Mouse (Mus musculus): ENCODE data around the gene Kxd1. TPM values are rescaled to one million over a fixed set of nuclear protein-coding genes. Genes with fewer than 3 reads are reported as not detected.
A peak's percentile ranks its signal among the peaks of the same experiment; 100 is the strongest.

Gene Kxd1
- polyA plus RNA-seq, 1 experiment from 2014 or later: 47.0 TPM

DNA sequence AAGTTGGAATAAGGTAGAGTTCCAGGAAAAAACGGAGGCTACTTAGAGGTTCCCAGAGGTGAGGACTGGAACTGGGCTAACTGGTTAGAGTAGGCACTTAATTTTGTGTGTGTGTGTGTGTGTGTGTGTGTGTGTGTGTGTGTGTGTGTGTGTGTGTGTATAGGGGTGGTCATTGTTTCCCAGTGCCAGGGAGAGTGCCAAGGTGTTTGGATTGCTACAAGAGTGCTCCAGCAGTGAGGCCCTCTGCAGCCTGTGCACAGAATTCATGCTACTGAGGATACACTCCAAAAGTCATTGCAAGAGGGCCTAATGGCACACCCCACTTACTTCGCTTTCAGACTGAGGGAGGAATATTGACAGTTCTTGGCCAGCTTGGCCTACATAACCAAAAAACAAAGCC, 44.8 kb downstream of the Kxd1 start:
- no peak for DNase-seq (ENCODE audit: low spot score)
- Histone ChIP-seq H3K9ac (ENCODE audit: low read length) (no peak overlapping the region), H3K4me1 (ENCODE audit: control insufficient read depth, insufficient read depth, low read length) (peaks cover 23% of the 10 kb centered on the region), H3K9me3 (ENCODE audit: control insufficient read depth, low read length) (no peaks in the 10 kb centered on the region), H3K36me3 (ENCODE audit: control insufficient read depth, insufficient read depth, low read length) (no peaks in the 10 kb centered on the region), H3K27ac (replicated peaks; ENCODE audit: low read depth, low read length) (no peak overlapping the region), H3K4me2 (ENCODE audit: low read depth, severe bottlenecking) (no peak overlapping the region), H3K27me3 (ENCODE audit: control insufficient read depth, insufficient read depth, low read length) (peaks cover 4% of the 10 kb centered on the region; the same call in 1 of the 2 replicates), H3K4me3 (ENCODE audit: low read depth, low read length) (no peak overlapping the region)
- ATAC-seq (ENCODE audit: insufficient number of reproducible peaks, low FRiP score, low TSS enrichment, low read depth): no peak
- 71% methylated on average over 2 of the region's 2 CpGs for WGBS

DNA sequence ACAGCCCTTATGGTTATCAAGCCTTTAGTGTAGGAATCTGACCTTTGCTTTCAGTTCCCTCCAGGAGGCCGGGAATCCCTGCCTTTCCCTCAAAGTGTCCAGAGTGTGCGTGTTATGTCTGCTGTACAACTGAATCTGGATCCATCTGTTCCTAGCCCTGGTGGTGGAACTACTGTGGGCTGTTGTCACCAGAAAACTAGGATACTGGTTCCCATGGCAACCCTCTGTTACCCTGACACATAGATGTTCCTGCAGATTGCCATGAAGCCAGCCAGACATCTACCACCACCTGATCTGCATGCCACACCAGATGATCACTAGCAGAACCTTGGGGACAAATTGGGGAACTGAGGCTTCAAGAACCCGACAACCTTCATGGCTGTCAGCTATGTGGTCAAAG, 45.8 kb downstream of the Kxd1 start:
- no peak overlapping the region for H3K4me2 ChIP-seq (ENCODE audit: low read depth, severe bottlenecking)
- no peak overlapping the region for H3K27ac ChIP-seq (replicated peaks; ENCODE audit: low read depth, low read length)
- WGBS: 84% methylated on average over 3 of the region's 3 CpGs
- H3K4me3 ChIP-seq (ENCODE audit: low read depth, low read length): no peak overlapping the region
- no peak for DNase-seq (ENCODE audit: low spot score)
- peaks cover 21% of the 10 kb centered on the region for H3K4me1 ChIP-seq (ENCODE audit: control insufficient read depth, insufficient read depth, low read length)
- 0 out of 2 replicates have a peak, but pooled peaks cover under 1% of the 10 kb centered on the region for H3K27me3 ChIP-seq (ENCODE audit: control insufficient read depth, insufficient read depth, low read length)
- H3K9me3 ChIP-seq (ENCODE audit: control insufficient read depth, low read length): no peaks in the 10 kb centered on the region
- no peak overlapping the region for H3K9ac ChIP-seq (ENCODE audit: low read length)
- ATAC-seq (ENCODE audit: insufficient number of reproducible peaks, low FRiP score, low TSS enrichment, low read depth): no peak
- no peaks in the 10 kb centered on the region for H3K36me3 ChIP-seq (ENCODE audit: control insufficient read depth, insufficient read depth, low read length)

DNA sequence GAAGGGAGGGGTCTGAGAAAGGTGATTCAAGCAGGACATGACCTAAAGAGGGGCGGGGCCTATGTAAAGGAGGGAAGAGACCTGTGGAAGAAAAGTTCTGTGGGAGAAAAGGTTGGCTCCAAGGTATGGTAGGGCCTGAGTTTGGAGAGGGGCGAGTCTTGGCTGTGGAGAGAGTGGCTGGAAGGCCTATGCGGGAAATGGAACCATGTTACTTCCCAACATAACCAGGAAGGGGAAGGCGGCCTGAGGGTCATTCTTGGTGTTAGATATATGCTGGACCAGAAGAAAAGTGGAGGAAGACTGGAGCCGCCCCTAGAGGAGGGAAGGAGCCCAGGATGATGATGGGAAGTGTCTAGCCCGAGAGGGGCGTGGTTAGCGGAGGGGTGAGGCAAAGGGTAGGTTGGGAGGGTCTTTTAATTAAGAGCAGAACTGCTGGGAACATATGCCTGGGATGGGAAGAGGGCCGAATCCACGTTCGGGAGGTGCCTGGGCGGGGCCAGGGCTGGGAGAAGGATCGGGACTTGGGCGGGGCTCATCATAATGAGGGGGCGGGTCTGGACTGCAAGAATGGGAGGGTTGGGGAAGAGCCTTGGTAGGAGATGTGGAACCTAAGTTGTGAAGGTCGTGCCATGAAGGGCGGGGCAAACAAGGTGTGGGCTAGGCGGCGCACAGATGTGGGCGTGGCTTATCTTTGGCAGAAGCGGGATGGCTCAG, 50.3 kb downstream of the Kxd1 start:
- Histone ChIP-seq H3K9ac (ENCODE audit: low read length) (no peak overlapping the region), H3K4me1 (ENCODE audit: control insufficient read depth, insufficient read depth, low read length) (peaks cover 10% of the 10 kb centered on the region; the same call in 1 of the 2 replicates)
- ATAC-seq (ENCODE audit: insufficient number of reproducible peaks, low FRiP score, low TSS enrichment, low read depth): peak; percentile 27

GRCm38 (mm10) chr8:70476333-70477268, 51.2 kb downstream of the Kxd1 start, which contains the start of gene Klhl26:
TSS of gene Klhl26 (minus strand) at chr8:70476968.
- Histone ChIP-seq H3K4me3 (ENCODE audit: low read depth, low read length) (peak within 1 kb of the TSS; percentile 79), H3K27ac (replicated peaks; ENCODE audit: low read depth, low read length) (peak within 1 kb of the TSS; percentile 30; the same call in 1 of the 2 replicates), H3K4me1 (ENCODE audit: control insufficient read depth, insufficient read depth, low read length) (peaks cover 10% of the 10 kb centered on the region; the same call in 1 of the 2 replicates), H3K27me3 (ENCODE audit: control insufficient read depth, insufficient read depth, low read length) (no peaks in the 10 kb centered on the region), H3K9me3 (ENCODE audit: control insufficient read depth, low read length) (no peaks in the 10 kb centered on the region), H3K4me2 (ENCODE audit: low read depth, severe bottlenecking) (peak within 1 kb of the TSS; percentile 87), H3K9ac (ENCODE audit: low read length) (peak within 1 kb of the TSS; percentile 84), H3K36me3 (ENCODE audit: control insufficient read depth, insufficient read depth, low read length) (no peaks in the 10 kb centered on the region)
- ATAC-seq (ENCODE audit: insufficient number of reproducible peaks, low FRiP score, low TSS enrichment, low read depth) (peak; percentile 82), DNase-seq (ENCODE audit: low spot score) (peak; percentile 98)
- WGBS: under 1% methylated on average over 53 of the region's 53 CpGs

More for the DNA sequence above, 50.3 kb downstream of the Kxd1 start:
- Histone ChIP-seq H3K9me3 (ENCODE audit: control insufficient read depth, low read length) (no peaks in the 10 kb centered on the region), H3K27ac (replicated peaks; ENCODE audit: low read depth, low read length) (peak overlapping the region; percentile 30; the same call in 1 of the 2 replicates), H3K4me3 (ENCODE audit: low read depth, low read length) (peak overlapping the region; percentile 79), H3K27me3 (ENCODE audit: control insufficient read depth, insufficient read depth, low read length) (no peaks in the 10 kb centered on the region), H3K4me2 (ENCODE audit: low read depth, severe bottlenecking) (peak overlapping the region; percentile 87), H3K36me3 (ENCODE audit: control insufficient read depth, insufficient read depth, low read length) (no peaks in the 10 kb centered on the region)
- DNase-seq (ENCODE audit: low spot score): peak; percentile 71
- 1% methylated on average over 21 of the region's 21 CpGs for WGBS

DNA sequence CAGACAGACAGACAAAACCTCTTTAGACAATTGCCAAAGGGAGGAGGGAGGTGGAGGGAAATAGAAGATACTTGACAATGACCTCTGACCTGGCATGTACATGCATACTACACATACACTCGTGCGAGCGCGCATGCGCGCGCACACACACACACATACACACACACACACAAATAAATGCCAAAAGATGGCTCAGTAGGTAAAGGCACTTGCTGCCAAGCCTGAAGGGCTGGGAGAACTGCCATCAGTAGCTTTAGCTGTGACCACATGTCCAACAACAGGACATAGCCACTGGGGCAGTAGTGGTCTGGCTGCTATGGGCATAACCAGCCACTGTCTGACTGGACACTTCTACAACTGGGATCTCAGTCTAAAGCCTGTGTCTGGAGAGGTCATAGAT, 55.9 kb downstream of the Kxd1 start:
- Histone ChIP-seq H3K4me1 (ENCODE audit: control insufficient read depth, insufficient read depth, low read length) (peaks cover 8% of the 10 kb centered on the region), H3K27ac (replicated peaks; ENCODE audit: low read depth, low read length) (no peak overlapping the region), H3K9me3 (ENCODE audit: control insufficient read depth, low read length) (no peaks in the 10 kb centered on the region), H3K9ac (ENCODE audit: low read length) (no peak overlapping the region), H3K36me3 (ENCODE audit: control insufficient read depth, insufficient read depth, low read length) (no peaks in the 10 kb centered on the region), H3K4me2 (ENCODE audit: low read depth, severe bottlenecking) (no peak overlapping the region), H3K4me3 (ENCODE audit: low read depth, low read length) (no peak overlapping the region), H3K27me3 (ENCODE audit: control insufficient read depth, insufficient read depth, low read length) (no peaks in the 10 kb centered on the region)
- no peak for DNase-seq (ENCODE audit: low spot score)
- 96% methylated on average over 7 of the region's 7 CpGs for WGBS
- no peak for ATAC-seq (ENCODE audit: insufficient number of reproducible peaks, low FRiP score, low TSS enrichment, low read depth)

DNA sequence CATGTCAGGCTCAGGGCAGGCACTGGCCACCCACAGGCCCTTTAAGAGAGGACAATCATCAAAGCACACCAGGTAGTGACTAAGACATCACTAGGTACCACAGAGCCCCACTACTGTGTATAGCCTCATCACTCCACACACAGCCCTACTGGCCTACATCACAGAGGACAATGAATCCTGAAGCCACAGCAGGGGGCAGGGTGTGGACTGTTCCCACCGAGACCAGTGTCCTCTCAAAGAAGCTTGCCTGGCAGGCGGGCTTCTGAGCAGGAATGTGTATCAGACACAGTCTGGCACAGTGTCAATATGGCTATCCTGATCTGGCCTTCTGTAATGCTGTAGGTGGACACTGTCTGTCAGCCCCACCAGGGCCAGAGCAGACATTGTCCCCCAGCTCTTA, 57.8 kb downstream of the Kxd1 start:
- Histone ChIP-seq H3K4me2 (ENCODE audit: low read depth, severe bottlenecking) (no peak overlapping the region), H3K27ac (replicated peaks; ENCODE audit: low read depth, low read length) (no peak overlapping the region), H3K4me1 (ENCODE audit: control insufficient read depth, insufficient read depth, low read length) (peaks cover 4% of the 10 kb centered on the region), H3K9ac (ENCODE audit: low read length) (no peak overlapping the region), H3K9me3 (ENCODE audit: control insufficient read depth, low read length) (no peaks in the 10 kb centered on the region), H3K36me3 (ENCODE audit: control insufficient read depth, insufficient read depth, low read length) (0 out of 2 replicates have a peak, but pooled peaks cover 2% of the 10 kb centered on the region), H3K27me3 (ENCODE audit: control insufficient read depth, insufficient read depth, low read length) (no peaks in the 10 kb centered on the region), H3K4me3 (ENCODE audit: low read depth, low read length) (no peak overlapping the region)
- ATAC-seq (ENCODE audit: insufficient number of reproducible peaks, low FRiP score, low TSS enrichment, low read depth) (no peak), DNase-seq (ENCODE audit: low spot score) (no peak)
- WGBS: 78% methylated on average over 2 of the region's 2 CpGs

GRCm38 (mm10) chr8:70469295-70469916, 58.4 kb downstream of the Kxd1 start:
- 74% methylated on average over 10 of the region's 10 CpGs for WGBS
- H3K36me3 ChIP-seq (ENCODE audit: control insufficient read depth, insufficient read depth, low read length): 0 out of 2 replicates have a peak, but pooled peaks cover 2% of the 10 kb centered on the region
- no peak overlapping the region for H3K4me2 ChIP-seq (ENCODE audit: low read depth, severe bottlenecking)
- no peak overlapping the region for H3K9ac ChIP-seq (ENCODE audit: low read length)
- H3K4me3 ChIP-seq (ENCODE audit: low read depth, low read length): no peak overlapping the region
- DNase-seq (ENCODE audit: low spot score): no peak
- no peak overlapping the region for H3K27ac ChIP-seq (replicated peaks; ENCODE audit: low read depth, low read length)
- ATAC-seq (ENCODE audit: insufficient number of reproducible peaks, low FRiP score, low TSS enrichment, low read depth): no peak
- peaks cover 4% of the 10 kb centered on the region for H3K4me1 ChIP-seq (ENCODE audit: control insufficient read depth, insufficient read depth, low read length)
- no peaks in the 10 kb centered on the region for H3K27me3 ChIP-seq (ENCODE audit: control insufficient read depth, insufficient read depth, low read length)
- no peaks in the 10 kb centered on the region for H3K9me3 ChIP-seq (ENCODE audit: control insufficient read depth, low read length)

DNA sequence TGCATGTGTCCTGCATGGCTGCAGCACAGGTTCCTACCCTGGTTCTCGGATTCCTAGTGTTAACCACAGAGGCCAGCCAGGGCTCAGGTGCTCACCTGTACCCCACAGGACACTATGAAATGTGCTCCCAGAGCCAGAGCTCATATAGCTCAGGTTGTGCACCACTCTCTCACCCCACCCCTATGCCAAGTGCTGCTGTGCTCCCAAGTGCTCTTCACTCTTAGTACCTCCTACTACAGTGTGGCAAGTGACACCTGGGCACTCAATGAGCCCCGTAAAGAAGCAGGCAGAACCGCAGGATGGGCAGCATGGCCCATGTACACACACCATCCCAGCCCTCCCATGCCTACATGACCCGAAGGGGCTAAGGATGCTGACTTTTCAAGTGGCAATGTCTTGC, 59.0 kb downstream of the Kxd1 start:
- Histone ChIP-seq H3K9ac (ENCODE audit: low read length) (no peak overlapping the region), H3K4me1 (ENCODE audit: control insufficient read depth, insufficient read depth, low read length) (peaks cover 4% of the 10 kb centered on the region), H3K4me2 (ENCODE audit: low read depth, severe bottlenecking) (no peak overlapping the region), H3K36me3 (ENCODE audit: control insufficient read depth, insufficient read depth, low read length) (0 out of 2 replicates have a peak, but pooled peaks cover 2% of the 10 kb centered on the region), H3K27me3 (ENCODE audit: control insufficient read depth, insufficient read depth, low read length) (no peaks in the 10 kb centered on the region), H3K27ac (replicated peaks; ENCODE audit: low read depth, low read length) (no peak overlapping the region), H3K4me3 (ENCODE audit: low read depth, low read length) (no peak overlapping the region), H3K9me3 (ENCODE audit: control insufficient read depth, low read length) (no peaks in the 10 kb centered on the region)
- no peak for ATAC-seq (ENCODE audit: insufficient number of reproducible peaks, low FRiP score, low TSS enrichment, low read depth)
- WGBS: 90% methylated on average over 4 of the region's 4 CpGs
- DNase-seq (ENCODE audit: low spot score): no peak
